Mouse (Mus musculus) ES-E14 (cell line): ENCODE results near the gene Nav2. TPM values are rescaled to one million over a fixed set of nuclear protein-coding genes. Genes with fewer than 3 reads are reported as not detected.
A peak's percentile ranks its signal among the peaks of the same experiment; 100 is the strongest.

Experiments
- DNase-seq: peaks from one replicate; pipeline ENCODE4 v3.0.0-alpha.2; 2013; ENCODE audit warnings: low read depth, low spot score
- H3K27ac ChIP-seq: 2 replicates; pipeline ENCODE4 v1.5.1; 2012; ENCODE audit warnings: low read depth, mild to moderate bottlenecking, low read length, moderate library complexity, mixed read lengths; ENCODE audit not compliant: poor library complexity, insufficient read depth, severe bottlenecking
- H3K36me3 ChIP-seq: 2 replicates; pipeline ENCODE4 v1.6.1; 2012; ENCODE audit warnings: mild to moderate bottlenecking, low read length, moderate library complexity, mixed read lengths; ENCODE audit not compliant: control insufficient read depth, poor library complexity, insufficient read depth, severe bottlenecking
- H3K4me1 ChIP-seq, 2 experiments: fragments of 150-350 bp in 1 of 2; sonication (generic) in 1 of 2; 2 replicates each; pipeline ENCODE4 v1.6.1; 2012; ENCODE audit warnings: low read length in 2 of 2, mild to moderate bottlenecking in 1 of 2, mixed read lengths in 1 of 2; ENCODE audit not compliant: control insufficient read depth in 2 of 2, insufficient read depth in 2 of 2, poor library complexity in 1 of 2
- H3K4me3 ChIP-seq, 2 experiments: fragments of 150-350 bp in 1 of 2; sonication (generic) in 1 of 2; 2 replicates each; pipeline ENCODE4 v1.5.1; 2012; ENCODE audit warnings: low read length in 2 of 2, low read depth in 1 of 2, mild to moderate bottlenecking in 1 of 2, mixed read lengths in 1 of 2; ENCODE audit not compliant: insufficient read depth in 1 of 2, poor library complexity in 1 of 2, severe bottlenecking in 1 of 2
- H3K9ac ChIP-seq: 2 replicates; pipeline ENCODE4 v1.6.1; 2012; ENCODE audit warnings: low read depth, mild to moderate bottlenecking, low read length, mixed read lengths; ENCODE audit not compliant: poor library complexity, insufficient read depth, severe bottlenecking
- H3K9me3 ChIP-seq: fragments of 150-350 bp; sonication (generic); 2 replicates; pipeline ENCODE4 v1.6.1; 2012; ENCODE audit warnings: low read depth, mild to moderate bottlenecking, low read length; ENCODE audit not compliant: control insufficient read depth, insufficient read depth
- CHD2 ChIP-seq: IDR thresholded peaks from 2 replicates; pipeline ENCODE4 v1.6.1; 2014; ENCODE audit warnings: mild to moderate bottlenecking, low read depth, low read length, inconsistent platforms
- HCFC1 ChIP-seq: IDR thresholded peaks from 2 replicates; pipeline ENCODE4 v1.6.1; 2012; ENCODE audit warnings: low read length, inconsistent platforms, borderline replicate concordance; ENCODE audit not compliant: insufficient read depth
- MAFK ChIP-seq: IDR thresholded peaks from 2 replicates; pipeline ENCODE4 v1.6.1; 2014; ENCODE audit warnings: mild to moderate bottlenecking, low read depth, low read length, inconsistent platforms; ENCODE audit not compliant: insufficient read depth
- ZC3H11A ChIP-seq: IDR thresholded peaks from 2 replicates; pipeline ENCODE4 v1.6.1; 2012; ENCODE audit warnings: low read depth, mild to moderate bottlenecking, inconsistent platforms, low read length, borderline replicate concordance
- ZNF384 ChIP-seq: IDR thresholded peaks from 2 replicates; pipeline ENCODE4 v1.6.1; 2012; ENCODE audit warnings: low read depth, low read length, inconsistent platforms
- in situ Hi-C, 2 experiments: fragments of 600-800 bp; cut with MboI; formaldehyde crosslinking; loops; one replicate each; pipeline ENCODE4 v1.15.1; 2025; ENCODE audit warnings: low sequenced_read_pairs in 2 of 2, inconsistent platforms in 1 of 2; ENCODE audit not compliant: unreplicated experiment in 2 of 2
- total RNA-seq: library from RNA; depleted of rRNA; stranded (reverse); fragments of 300-350 nt; gene quantifications from 2 replicates; pipeline ENCODE4 v1.2.3, GENCODE M21; 2012

Gene Nav2
- total RNA-seq, 1 experiment: 18.2 TPM

DNA sequence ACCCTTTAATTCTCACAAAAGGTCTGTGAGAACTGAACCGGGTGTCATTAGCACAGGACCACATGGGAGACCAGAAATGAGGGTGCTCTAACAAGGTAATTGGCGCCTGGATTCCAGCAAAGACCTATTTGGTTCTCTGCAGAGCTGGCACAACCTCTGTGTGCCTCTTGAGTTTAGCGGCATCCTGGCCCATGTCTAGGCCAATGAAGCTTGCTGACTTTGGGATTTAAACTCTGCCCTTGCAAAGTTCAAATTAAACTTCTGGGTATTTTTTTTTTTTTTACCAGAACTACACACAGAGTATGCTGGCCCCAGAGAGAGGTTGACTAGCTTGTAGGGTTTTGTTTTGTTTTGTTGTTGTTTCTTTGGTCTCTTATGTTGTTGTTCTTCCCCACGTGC is 617.6 kb downstream of the Nav2 start:
- no peaks in the 10 kb centered on the region for H3K9me3 ChIP-seq
- H3K27ac ChIP-seq: no peak overlapping the region
- H3K4me1 ChIP-seq: peaks cover 10 to 23% of the 10 kb centered on the region in 2 experiments; a peak in 3 of 4 replicates
- TF ChIP-seq CHD2 (no peak), ZNF384 (no peak), MAFK (no peak), ZC3H11A (no peak), HCFC1 (no peak)
- in situ Hi-C loops: no loop called here
- no peak for DNase-seq
- no peak overlapping the region for H3K4me3 ChIP-seq
- H3K36me3 ChIP-seq: no peaks in the 10 kb centered on the region
- no peak overlapping the region for H3K9ac ChIP-seq

GRCm38 (mm10) chr7:49527495-49527894 is 619.0 kb downstream of the Nav2 start:
- TF ChIP-seq ZNF384 (peak; percentile 97), ZC3H11A (no peak)
- 0 out of 2 replicates have a peak overlapping the region, but pooled peaks have one; percentile 18 for H3K9ac ChIP-seq
- no peaks in the 10 kb centered on the region for H3K36me3 ChIP-seq
- H3K4me3 ChIP-seq: peak overlapping the region in 1 of 2 experiments; percentile 27; a peak in 3 of 4 replicates
- no peak for DNase-seq
- H3K4me1 ChIP-seq: peaks cover 4 to 23% of the 10 kb centered on the region in 2 experiments; a peak in 2 of 4 replicates
- H3K27ac ChIP-seq: peak overlapping the region; percentile 89
- in situ Hi-C loops: no loop called here
- no peaks in the 10 kb centered on the region for H3K9me3 ChIP-seq

DNA sequence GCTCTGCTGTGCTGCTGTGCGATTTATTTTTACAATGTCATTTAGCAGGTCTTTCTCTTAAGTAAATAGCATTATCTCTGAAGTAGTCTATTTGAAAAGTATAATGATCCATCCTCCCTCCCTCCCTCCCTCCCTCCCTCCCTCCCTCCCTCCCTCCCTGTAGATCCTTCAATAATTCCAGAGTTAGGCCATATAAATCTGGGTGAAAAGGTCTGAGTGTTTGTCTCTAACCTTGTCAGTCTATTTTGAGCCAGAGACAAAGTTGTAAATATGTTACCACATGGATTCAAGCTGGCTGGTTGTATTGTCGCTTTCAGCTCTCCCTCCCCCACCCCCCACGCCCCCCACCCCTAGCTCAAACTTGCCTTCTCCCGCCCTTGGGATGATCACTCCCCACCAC is 619.4 kb downstream of the Nav2 start:
- no peak for TF ChIP-seq ZC3H11A
- TF ChIP-seq HCFC1: no peak
- no peak for TF ChIP-seq ZNF384
- TF ChIP-seq MAFK: no peak
- no peak for TF ChIP-seq CHD2
- Histone ChIP-seq H3K9me3 (no peaks in the 10 kb centered on the region), H3K4me1 (peaks cover 4 to 23% of the 10 kb centered on the region in 2 experiments; a peak in 2 of 4 replicates), H3K27ac (peak overlapping the region; percentile 89), H3K36me3 (no peaks in the 10 kb centered on the region), H3K4me3 (peak overlapping the region; percentile 27 to 42; a peak in 2 of 4 replicates), H3K9ac (0 out of 2 replicates have a peak overlapping the region, but pooled peaks have one; percentile 18)
- DNase-seq: no peak
- in situ Hi-C loops: no loop called here

- Histone ChIP-seq H3K9me3 (no peaks in the 10 kb centered on the region), H3K27ac (no peak overlapping the region), H3K9ac (no peak overlapping the region), H3K36me3 (no peaks in the 10 kb centered on the region), H3K4me1 (peaks cover 4 to 21% of the 10 kb centered on the region in 2 experiments; a peak in 1 of 4 replicates), H3K4me3 (no peak overlapping the region)
- in situ Hi-C loops: no loop called here
- DNase-seq: no peak
- TF ChIP-seq MAFK: no peak
- TF ChIP-seq ZC3H11A: no peak
- no peak for TF ChIP-seq CHD2
These were observed 621.0 kb downstream of the Nav2 start for GRCm38 (mm10) chr7:49529498-49529897.

DNA sequence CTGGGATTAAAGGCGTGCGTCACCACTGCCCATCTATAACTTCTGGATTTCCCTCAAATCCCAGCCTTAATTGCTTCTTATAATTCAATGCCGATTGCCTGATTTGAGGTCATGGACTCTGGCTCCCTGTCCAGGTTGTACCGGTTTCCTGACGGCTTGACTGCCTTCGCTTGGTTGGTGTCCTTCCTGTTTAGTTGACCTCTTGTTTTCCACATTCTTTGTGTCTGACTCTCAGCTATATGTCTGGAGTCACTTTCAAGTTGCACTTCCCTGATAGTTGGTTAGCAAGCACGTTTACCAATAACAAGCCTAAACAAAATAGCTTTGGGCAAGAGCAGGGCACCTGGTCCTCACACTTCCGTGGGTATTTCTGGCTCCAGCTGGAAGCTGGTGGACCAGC is 625.1 kb downstream of the Nav2 start:
- H3K9me3 ChIP-seq: no peaks in the 10 kb centered on the region
- peaks cover 3% of the 10 kb centered on the region; the same call in 1 of the 2 replicates for H3K36me3 ChIP-seq
- H3K4me3 ChIP-seq: no peak overlapping the region
- H3K4me1 ChIP-seq: peaks cover 1 to 22% of the 10 kb centered on the region in 2 experiments; a peak in 1 of 4 replicates
- no peak for TF ChIP-seq CHD2
- TF ChIP-seq ZC3H11A: no peak
- no peak for DNase-seq
- no peak overlapping the region for H3K27ac ChIP-seq
- H3K9ac ChIP-seq: no peak overlapping the region
- in situ Hi-C loops: no loop called here
